Mouse (Mus musculus) cerebellum, adult 9-10 months (tissue): ENCODE measurements at regions not wholly inside any gene's neighbourhood (a gene's known extent, or its start where the extent isn't known, plus 50 kb on each side); places are given as distances from the start of the nearest gene placed in this dataset.
A peak's percentile ranks its signal among the peaks of the same experiment; 100 is the strongest.

Experiments
- DNase-seq: peaks from one replicate; pipeline ENCODE4 v3.0.0; 2022

- DNase-seq: no peak
Observed at GRCm38 (mm10) chr2:133455484-133456170, 96.3 kb upstream of the Bmp2 start.

DNA sequence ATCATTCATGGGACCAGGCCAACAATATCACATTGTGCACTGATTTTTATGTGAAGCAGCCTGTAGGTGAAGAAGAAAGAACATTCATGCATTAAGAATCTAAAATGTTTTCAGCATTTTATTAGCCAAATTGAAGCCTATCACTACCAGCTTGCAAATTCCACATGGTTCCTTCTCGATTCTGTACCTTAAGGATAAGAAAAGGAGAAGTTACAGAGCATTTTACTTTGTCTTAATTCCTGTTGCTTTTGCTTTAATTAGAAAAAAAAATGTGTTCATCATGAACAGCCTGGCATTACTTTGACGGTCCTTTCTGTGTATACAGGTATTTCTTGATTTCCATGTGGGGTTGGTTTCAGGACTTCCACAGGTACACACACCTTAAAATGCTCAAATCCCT, 95.2 kb upstream of the Bmp2 start:
- DNase-seq: no peak

DNA sequence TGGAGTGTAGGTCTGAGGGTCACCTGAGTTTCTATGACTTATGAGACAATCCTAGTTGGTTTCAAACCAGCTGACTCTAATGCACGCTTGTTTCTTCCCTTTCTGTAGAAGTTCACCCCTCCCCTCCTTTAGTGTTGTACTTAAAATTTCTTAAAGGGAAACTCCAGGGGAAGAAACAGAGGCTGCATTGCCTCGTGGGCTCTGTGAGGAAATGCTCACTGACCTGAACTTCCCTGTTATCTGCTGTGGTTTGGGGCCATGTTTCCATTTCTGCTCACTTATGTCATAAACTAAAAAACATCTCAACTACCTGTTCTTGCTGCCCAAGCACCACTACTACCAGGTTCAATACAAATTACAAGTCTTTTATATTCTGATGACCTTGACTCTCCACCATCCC, 93.2 kb upstream of the Bmp2 start:
- DNase-seq: no peak

GRCm38 (mm10) chr2:133460814-133461213, 91.1 kb upstream of the Bmp2 start:
- no peak for DNase-seq

- no peak for DNase-seq
Observed at GRCm38 (mm10) chr2:133462378-133462777, 89.6 kb upstream of the Bmp2 start.

DNA sequence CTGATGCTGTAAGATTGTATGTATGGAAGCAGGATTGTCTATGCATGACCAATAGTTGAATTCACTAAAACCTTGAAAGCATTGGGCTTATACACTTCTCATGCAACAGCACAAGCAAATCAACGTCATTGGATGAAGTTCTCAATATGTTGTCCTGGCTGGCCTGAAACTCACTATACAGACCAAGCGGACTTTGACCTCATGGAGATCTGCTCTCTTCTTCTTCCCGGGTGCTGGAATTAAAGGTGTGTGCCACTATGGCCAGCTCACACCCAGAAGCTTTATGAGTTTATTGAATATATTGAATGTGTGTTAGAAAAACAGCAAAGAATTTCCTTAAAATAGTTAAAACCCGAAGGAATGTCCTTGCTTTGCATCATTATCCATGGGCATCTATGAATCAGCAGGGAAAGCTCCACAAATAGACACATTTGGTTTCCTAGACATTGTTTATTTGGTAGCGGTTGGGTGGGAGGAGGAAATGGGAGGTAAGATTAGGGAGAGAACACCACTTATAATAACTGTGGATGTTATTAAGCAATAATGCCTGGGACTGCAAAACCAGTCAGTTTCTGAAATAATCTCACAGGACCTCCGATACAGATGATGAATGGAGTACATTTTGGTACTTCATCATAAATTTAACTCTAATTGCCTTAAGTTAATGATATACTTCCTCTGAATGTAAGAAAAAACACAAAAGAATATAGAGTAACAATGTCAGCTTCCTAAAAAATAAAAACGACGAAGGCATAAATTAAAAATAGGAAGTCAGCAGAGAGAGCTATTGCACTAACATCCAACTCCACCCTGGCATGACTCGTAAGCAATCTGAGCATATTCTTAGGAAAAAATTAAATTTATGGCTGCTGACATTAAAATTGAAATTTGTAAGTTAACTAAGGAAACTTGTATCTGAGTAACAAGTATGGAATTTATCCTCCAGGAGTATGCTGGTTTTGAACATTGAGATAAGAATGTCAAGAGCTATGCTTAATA, 84.5 kb upstream of the Bmp2 start:
- DNase-seq: no peak

DNA sequence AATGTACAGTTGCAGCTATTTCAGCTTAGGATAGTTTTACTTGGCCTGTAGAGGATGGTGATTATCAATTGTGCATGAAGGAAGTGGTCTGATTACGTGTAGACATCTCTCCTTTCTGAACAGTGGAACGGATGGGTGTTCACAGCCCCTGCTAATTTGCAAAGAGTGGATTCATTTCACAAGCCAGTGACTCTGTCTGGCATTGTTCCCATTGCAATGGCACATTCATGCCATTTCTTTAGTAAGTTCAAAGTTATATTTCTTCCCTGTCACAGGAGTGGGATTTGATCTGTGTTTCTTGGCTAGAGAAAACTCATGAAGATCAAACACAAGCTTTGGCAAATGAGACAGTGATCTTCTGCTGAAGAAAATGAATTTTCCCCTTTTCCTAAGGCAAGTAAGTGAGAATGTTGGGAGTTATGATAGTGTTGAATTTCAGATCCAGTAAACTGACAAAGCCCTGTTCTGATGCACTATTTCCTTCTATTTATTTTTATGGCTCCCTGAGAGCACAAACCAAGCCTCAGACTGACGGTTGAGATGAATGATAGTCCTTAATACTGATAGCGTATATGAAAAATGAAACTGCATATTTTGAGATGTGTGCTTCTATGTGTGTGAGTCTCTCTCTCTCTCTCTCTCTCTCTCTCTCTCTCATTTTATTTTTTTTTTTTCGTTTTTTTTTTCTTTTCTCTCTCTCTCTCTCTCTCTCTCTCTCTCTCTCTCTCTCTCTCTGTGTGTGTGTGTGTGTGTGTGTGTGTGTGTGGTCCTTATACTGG, 78.8 kb upstream of the Bmp2 start:
- no peak for DNase-seq

DNA sequence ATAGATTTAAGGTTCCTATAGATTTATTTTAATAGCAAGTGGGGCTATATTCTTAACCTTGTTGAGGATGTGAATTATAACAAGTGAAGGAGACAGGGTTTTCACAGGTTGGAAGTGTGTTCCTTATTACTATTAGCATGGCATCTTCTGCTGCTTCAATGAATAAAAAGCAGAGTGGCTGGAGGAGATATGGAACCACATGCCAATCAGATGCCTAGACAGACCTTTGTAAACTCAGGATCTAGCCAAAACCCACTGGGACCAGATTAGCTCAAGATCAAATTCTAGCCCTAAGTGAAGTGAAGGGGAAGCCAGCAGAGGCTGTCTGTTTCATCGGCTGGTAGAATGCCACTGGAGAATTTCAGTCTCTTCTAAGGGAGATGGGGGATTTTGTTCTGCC, 77.8 kb upstream of the Bmp2 start:
- no peak for DNase-seq

GRCm38 (mm10) chr2:133480870-133481269, 71.1 kb upstream of the Bmp2 start:
- no peak for DNase-seq

DNA sequence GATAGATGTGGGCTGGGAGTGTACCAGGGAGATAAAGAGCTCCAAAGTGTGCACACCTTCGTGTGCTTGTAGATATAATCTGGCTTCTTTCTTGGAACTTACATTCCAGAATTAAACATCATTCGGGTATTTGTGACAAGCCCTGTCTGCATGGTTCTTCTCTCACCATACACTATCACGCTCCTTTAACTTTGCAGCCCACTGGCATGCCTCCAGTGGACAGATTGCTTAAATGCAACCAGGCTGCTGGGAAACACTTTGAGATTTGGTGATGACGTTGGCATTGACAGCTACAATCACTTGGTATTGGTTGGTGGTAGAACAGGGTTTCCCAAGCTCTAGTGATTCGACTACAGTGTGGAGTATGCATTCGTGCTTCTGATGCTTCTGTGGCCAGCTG, 70.7 kb upstream of the Bmp2 start:
- DNase-seq: no peak

GRCm38 (mm10) chr2:133481785-133482184, 70.2 kb upstream of the Bmp2 start:
- DNase-seq: peak; percentile 11

- DNase-seq: no peak
Observed at GRCm38 (mm10) chr2:133495443-133495842, 56.5 kb upstream of the Bmp2 start.

DNA sequence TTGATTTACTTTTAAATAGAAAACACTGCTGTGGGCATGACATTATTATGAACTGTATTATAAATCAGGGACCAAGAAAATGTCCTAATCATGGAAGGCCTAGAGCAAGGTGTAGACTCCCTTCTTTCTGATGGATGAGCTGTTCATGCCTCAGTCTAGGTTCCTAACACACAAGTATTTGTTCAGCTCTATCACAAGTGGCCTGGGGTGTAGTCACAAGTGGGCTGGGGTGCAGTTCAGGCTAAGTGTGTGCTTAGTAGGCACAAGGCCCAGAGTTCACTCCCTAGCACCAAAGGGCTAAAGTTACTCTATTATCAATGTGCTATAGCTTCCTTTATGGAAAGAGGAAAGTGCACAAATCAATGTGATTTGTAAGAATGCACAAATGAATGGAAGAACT, 55.6 kb upstream of the Bmp2 start:
- DNase-seq: no peak

DNA sequence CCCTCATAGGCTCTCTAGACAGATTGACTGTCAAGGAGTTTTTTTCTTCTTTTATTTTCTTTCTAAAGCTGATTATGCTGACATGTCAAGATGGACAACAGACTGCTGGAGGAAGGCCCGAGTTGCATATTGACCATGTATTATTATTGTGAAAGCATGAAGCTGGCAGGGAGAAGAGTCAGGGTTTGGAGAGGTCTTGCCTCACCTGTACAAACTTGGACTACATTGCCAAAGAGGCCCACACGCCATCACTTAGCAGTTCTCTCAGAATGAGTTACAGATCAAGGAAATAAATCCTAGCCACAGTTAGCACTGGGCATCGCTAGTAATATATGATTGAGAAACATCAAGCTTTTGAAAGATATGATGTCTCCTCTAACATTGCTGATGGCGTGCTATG, 54.9 kb upstream of the Bmp2 start:
- no peak for DNase-seq

GRCm38 (mm10) chr2:133497541-133498185, 54.3 kb upstream of the Bmp2 start:
- DNase-seq: no peak

DNA sequence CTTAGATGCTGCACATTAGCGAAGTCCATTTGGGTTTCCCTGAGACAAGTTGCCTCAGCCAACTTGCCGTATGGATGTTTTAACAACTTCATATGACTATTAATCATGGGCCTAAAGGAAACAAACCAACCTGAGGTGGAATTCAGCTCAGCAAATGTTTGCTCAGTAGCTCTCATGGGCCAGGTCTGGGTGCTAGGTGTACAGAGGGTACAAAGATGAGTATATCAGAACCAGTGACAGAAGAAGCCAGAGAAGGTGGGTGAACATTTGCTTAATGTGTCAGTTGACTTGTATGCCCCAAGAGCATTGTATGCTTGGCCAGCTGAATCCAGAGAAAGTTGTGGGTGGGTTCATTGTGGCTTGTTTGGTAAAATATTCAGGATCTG, 53.8 kb upstream of the Bmp2 start:
- no peak for DNase-seq

DNA sequence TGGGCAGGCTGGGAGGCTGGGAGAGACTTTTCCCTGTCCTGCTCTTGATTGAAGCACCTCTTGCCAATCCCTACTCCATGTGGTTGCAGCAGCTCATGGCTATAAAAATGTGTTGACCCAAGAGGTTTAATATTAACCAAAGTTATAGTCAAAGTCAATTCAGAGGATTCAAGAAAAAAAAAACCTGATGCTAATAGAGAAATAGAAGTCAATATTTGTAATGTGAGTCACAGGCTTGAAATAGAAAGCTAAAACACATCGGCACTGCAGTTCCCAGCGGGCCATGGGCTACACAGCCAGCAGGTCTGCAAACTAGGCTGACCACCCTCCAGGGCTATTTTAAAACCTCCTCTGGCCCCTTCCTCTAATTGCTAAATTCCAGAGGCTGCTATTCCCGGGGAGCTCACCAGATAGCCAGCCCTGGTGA, 53.2 kb upstream of the Bmp2 start:
- no peak for DNase-seq

GRCm38 (mm10) chr2:133499904-133500303, 52.1 kb upstream of the Bmp2 start:
- no peak for DNase-seq
